Mouse (Mus musculus) cortical plate, adult 2 months (tissue): Measurements from ENCODE around the gene Mtif2.

Experiments used
- CTCF ChIP-seq: fragments of 200-500 bp; IDR thresholded peaks from 2 replicates; pipeline ENCODE4 v1.5.1; 2011; ENCODE audit warnings: mild to moderate bottlenecking, control low read depth, low read length; ENCODE audit not compliant: insufficient read depth; ENCODE audit errors: extremely low read depth
- POLR2A ChIP-seq: fragments of 200-500 bp; IDR thresholded peaks from 2 replicates; pipeline ENCODE4 v1.6.1; 2011; ENCODE audit warnings: mild to moderate bottlenecking, low read length, control low read depth; ENCODE audit not compliant: insufficient read depth; ENCODE audit errors: extremely low read depth

DNA sequence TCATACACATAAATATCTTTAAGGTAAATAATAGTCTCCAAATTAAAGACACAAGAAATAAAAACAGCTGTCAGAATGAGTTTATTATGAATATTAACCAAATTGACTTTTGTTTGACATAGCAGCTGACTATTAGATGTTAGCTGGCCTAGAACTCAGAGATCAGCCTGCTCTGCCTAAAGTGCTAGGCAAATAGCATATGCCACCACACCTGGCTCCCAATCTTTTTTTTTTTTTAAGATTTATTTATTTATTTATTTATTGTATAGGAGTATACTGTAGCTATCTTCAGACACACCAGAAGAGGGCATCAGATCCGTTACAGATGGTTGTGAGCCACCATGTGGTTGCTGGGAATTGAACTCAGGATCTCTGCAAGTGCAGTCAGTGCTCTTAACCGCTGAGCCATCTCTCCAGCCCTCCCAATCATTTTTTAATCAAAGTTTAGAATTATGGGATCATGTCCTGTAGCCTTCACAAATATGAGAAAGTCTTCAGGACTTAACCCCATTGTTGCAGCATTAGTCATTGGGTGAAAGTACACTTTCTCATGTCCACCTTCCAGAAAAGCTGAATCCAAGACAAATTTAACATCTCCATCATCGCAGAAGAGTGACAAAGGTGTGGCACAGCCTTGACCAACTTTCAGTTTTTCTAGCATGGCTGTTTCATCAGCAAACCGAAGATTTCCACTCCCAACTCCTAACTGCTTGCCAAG, 13.2 kb upstream of the Mtif2 start:
- no peak for TF ChIP-seq POLR2A
- no peak for TF ChIP-seq CTCF
